Mouse (Mus musculus) bone marrow, adult 2 months (tissue): ENCODE results near the gene Fanca. TPM values are rescaled to one million over a fixed set of nuclear protein-coding genes. Genes with fewer than 3 reads are reported as not detected.
"Not testable (repeated sequence)": the region's sequence is repeated elsewhere in the genome, so short reads cannot be mapped to it uniquely, and the experiment has no call there.

Experiments
- H3K27ac ChIP-seq: fragments of 200-500 bp; 2 replicates; pipeline ENCODE4 v1.5.1; 2012; ENCODE audit warnings: low read depth, mild to moderate bottlenecking, control low read depth, inconsistent platforms, low read length; ENCODE audit not compliant: control insufficient read depth, poor library complexity, insufficient read depth
- H3K4me1 ChIP-seq: fragments of 200-500 bp; 2 replicates; pipeline ENCODE4 v1.6.1; 2011; ENCODE audit warnings: low read length; ENCODE audit not compliant: control insufficient read depth, insufficient read depth
- H3K4me3 ChIP-seq: fragments of 200-500 bp; replicated peaks from 2 replicates; pipeline ENCODE3; 2011; ENCODE audit warnings: mild to moderate bottlenecking, low read depth, low read length, control low read depth; ENCODE audit not compliant: control insufficient read depth
- CTCF ChIP-seq: fragments of 200-500 bp; IDR thresholded peaks from 2 replicates; pipeline ENCODE4 v1.5.1; 2011; ENCODE audit warnings: low read length, control low read depth; ENCODE audit not compliant: control insufficient read depth, insufficient read depth
- POLR2A ChIP-seq: fragments of 200-500 bp; IDR thresholded peaks from 2 replicates; pipeline ENCODE4 v1.6.1; 2011; ENCODE audit warnings: low read depth, mild to moderate bottlenecking, control low read depth, low read length, borderline replicate concordance; ENCODE audit not compliant: control insufficient read depth
- WGBS: fragments of 180-500 bp; shearing (Covaris S2); methylation state at CpG from one replicate; pipeline ENCODE4 v1.1.7; 2018; 5-methylcytosine and 5-hydroxymethylcytosine counted together
- polyA plus RNA-seq: library from polyadenylated mRNA; stranded (reverse); fragments of >200 nt; gene quantifications from 2 replicates; pipeline ENCODE4 v1.2.4, GENCODE M21; 2011; ENCODE audit warnings: low replicate concordance; ENCODE audit not compliant: missing spikeins, insufficient read depth, insufficient read length

The Fanca gene
- polyA plus RNA-seq, 1 experiment, result 60.2 TPM

DNA sequence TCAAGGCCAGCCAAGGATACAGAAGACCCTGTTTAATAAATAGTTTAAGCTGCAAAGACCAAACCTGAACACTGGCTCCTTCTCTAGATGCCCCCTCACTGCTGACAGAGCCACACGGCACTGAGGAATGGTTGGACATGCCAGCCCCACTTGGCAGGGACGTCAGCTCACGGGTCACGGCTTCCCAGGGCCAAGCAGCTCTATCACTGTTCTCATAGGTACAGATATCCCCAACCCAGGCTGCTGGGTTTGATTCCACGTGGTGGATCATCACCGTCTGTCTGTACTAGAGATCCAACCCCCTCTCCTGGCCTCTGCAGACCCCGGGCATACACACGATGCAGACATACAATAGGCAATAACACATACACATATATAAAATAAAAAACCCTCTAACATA, 27.7 kb downstream of the Fanca start:
- no peak overlapping the region for H3K4me3 ChIP-seq
- H3K4me1 ChIP-seq, result no peaks in the 10 kb centered on the region; the same call in 1 of the 2 replicates
- H3K27ac ChIP-seq, result no peak overlapping the region
- WGBS, result 88% methylated on average over 8 of the region's 8 CpGs
- TF ChIP-seq POLR2A (no peak), CTCF (no peak)

DNA sequence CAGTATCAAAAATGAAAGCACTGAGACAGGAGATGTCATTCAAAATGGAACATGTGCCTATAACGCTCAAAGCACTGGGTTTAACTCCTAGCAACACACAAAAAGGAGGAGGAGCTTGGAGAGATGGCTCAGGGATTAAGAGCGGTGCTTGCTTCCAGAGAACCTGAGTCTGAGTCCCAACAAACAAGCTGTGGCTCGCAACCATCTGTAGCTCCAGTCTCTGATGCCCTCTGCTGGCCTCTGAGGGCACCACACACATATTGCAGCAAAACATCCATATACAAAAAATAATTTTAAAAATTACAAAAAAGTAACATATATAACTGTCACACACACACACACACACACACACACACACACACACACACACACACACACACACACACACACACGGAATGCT, 28.2 kb downstream of the Fanca start:
- no peak for TF ChIP-seq POLR2A
- peak; percentile 78 for TF ChIP-seq CTCF
- H3K4me3 ChIP-seq, result no peak overlapping the region
- H3K27ac ChIP-seq, result no peak overlapping the region
- WGBS, result 89% methylated on average over 4 of the region's 4 CpGs
- no peaks in the 10 kb centered on the region; the same call in 1 of the 2 replicates for H3K4me1 ChIP-seq

GRCm38 (mm10) chr8:123287362-123287761, 31.0 kb downstream of the Fanca start:
- TF ChIP-seq CTCF, result no peak
- TF ChIP-seq POLR2A, result no peak
- 88% methylated on average over 17 of the region's 17 CpGs for WGBS
- Histone ChIP-seq H3K27ac (no peak overlapping the region), H3K4me3 (no peak overlapping the region), H3K4me1 (peaks cover 3% of the 10 kb centered on the region; the same call in 1 of the 2 replicates)

GRCm38 (mm10) chr8:123284493-123284892, 33.9 kb downstream of the Fanca start:
- no peak overlapping the region for H3K4me3 ChIP-seq
- TF ChIP-seq POLR2A (no peak), CTCF (no peak)
- H3K4me1 ChIP-seq, result peaks cover 3% of the 10 kb centered on the region; the same call in 1 of the 2 replicates
- WGBS, result 88% methylated on average over 5 of the region's 5 CpGs
- 0 out of 2 replicates have a peak overlapping the region, but pooled peaks have one; percentile 12 for H3K27ac ChIP-seq

- H3K27ac ChIP-seq, result 0 out of 2 replicates have a peak overlapping the region, but pooled peaks have one; percentile 12
- 66% methylated on average over 7 of the region's 7 CpGs for WGBS
- H3K4me1 ChIP-seq, result peaks cover 3% of the 10 kb centered on the region; the same call in 1 of the 2 replicates
These were observed 34.4 kb downstream of the Fanca start for GRCm38 (mm10) chr8:123283991-123284390.

GRCm38 (mm10) chr8:123282994-123283393, 35.4 kb downstream of the Fanca start:
- not testable (repeated sequence) for H3K27ac ChIP-seq, H3K4me1 ChIP-seq
- WGBS, result 36% methylated on average over 6 of the region's 6 CpGs
- peak overlapping the region; percentile 38 for H3K4me3 ChIP-seq

More at GRCm38 (mm10) chr8:123283991-123284390, 34.4 kb downstream of the Fanca start:
- TF ChIP-seq POLR2A (no peak), CTCF (no peak)
- H3K4me3 ChIP-seq, result peak overlapping the region; percentile 19

DNA sequence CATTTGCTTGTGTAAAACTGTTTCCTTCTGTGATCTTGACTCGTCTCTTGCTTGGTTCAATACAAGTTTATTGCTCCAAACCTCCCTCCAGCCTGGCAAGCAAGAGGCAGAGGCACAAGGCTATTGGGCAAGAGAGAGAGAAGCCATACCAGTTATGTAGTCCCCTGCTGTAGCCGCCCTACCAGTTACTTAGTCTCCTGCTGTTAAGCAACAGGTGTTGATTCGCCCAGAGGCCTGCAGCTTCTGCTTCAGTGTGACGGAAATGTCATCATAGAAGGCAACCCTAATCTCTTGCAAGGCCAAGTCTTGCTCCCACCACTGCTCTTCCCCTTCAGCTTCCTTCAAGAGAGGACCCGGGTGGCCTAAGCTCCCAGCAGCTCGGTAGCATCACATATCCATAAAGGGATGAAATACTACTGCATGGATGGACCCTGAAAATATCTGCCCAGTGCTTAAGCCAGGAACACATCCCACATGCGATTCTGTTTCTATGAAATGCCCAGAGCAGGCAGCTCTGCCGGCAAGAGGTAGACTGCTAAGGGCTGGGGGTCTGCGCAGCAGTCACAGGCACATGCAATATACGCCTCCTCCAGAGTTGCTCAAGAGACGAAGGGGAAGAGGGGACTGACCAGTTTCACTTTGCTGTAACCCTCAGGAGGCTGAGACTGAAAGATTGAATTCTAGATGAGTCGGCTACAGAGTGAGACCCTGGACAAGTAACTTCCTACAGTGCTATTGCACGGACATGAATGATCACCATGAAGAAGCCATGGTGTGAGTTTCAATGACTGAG, 37.9 kb downstream of the Fanca start:
- WGBS, result 51% methylated on average over 13 of the region's 13 CpGs
- peak overlapping the region; percentile 72 for H3K4me3 ChIP-seq
- H3K4me1 ChIP-seq, result peaks cover 7% of the 10 kb centered on the region
- peak overlapping the region; percentile 90 for H3K27ac ChIP-seq
- TF ChIP-seq POLR2A (no peak), CTCF (no peak)

GRCm38 (mm10) chr8:123279828-123280227, 38.5 kb downstream of the Fanca start:
- TF ChIP-seq CTCF (no peak), POLR2A (no peak)
- Histone ChIP-seq H3K4me3 (no peak overlapping the region), H3K27ac (peak overlapping the region; percentile 53; the same call in 1 of the 2 replicates), H3K4me1 (peaks cover 6% of the 10 kb centered on the region)
- 53% methylated on average over 4 of the region's 4 CpGs for WGBS
